Mouse (Mus musculus): Measurements from ENCODE around the gene Ssu72.

GRCm38 (mm10) chr4:155708988-155709387 is 4.4 kb downstream of the Ssu72 start:
- TF ChIP-seq MAX (IDR thresholded peaks at IDR 0.05; ENCODE audit: low read length) (no peak), POLR2A (IDR thresholded peaks at IDR 0.05; ENCODE audit: low read depth, low read length) (no peak)
